Mouse (Mus musculus) adrenal gland, postnatal 4 days (tissue): ENCODE results near the gene Nfu1. TPM values are rescaled to one million over a fixed set of nuclear protein-coding genes. Genes with fewer than 3 reads are reported as not detected.
"Not testable (repeated sequence)": the region's sequence is repeated elsewhere in the genome, so short reads cannot be mapped to it uniquely, and the experiment has no call there.

ENCODE experiments used
- DNase-seq, 2 experiments: peaks; one replicate each; pipeline ENCODE4 v3.0.0; 2021 to 2022; ENCODE audit warnings: low spot score in 2 of 2, mixed read lengths in 2 of 2
- total RNA-seq, 2 experiments: library from RNA; stranded (reverse); gene quantifications; 2 replicates each; pipeline ENCODE4 v1.2.3; 2021

Nfu1 gene
- total RNA-seq, 2 experiments from 2014 or later, result 76.2 to 82.8 TPM

- no peak for DNase-seq
Measured at GRCm38 (mm10) chr6:87018874-87019273, 9.8 kb downstream of the Nfu1 start.

- no peak for DNase-seq
Measured at GRCm38 (mm10) chr6:87021791-87022190, 12.8 kb downstream of the Nfu1 start.

- DNase-seq, result no peak
Measured at GRCm38 (mm10) chr6:87026980-87027379, 17.9 kb downstream of the Nfu1 start.

- DNase-seq, result no peak
Measured at GRCm38 (mm10) chr6:87028881-87029280, 19.8 kb downstream of the Nfu1 start.

GRCm38 (mm10) chr6:87031310-87031709 is 22.3 kb downstream of the Nfu1 start:
- not testable (repeated sequence) for DNase-seq

GRCm38 (mm10) chr6:87032401-87032800 is 23.4 kb downstream of the Nfu1 start:
- DNase-seq, result no peak

GRCm38 (mm10) chr6:87034395-87034794 is 25.4 kb downstream of the Nfu1 start:
- no peak for DNase-seq

GRCm38 (mm10) chr6:87037826-87038620 is 29.0 kb downstream of the Nfu1 start:
- DNase-seq, result no peak

GRCm38 (mm10) chr6:87039161-87039560 is 30.1 kb downstream of the Nfu1 start:
- no peak for DNase-seq

- DNase-seq, result no peak
Measured at GRCm38 (mm10) chr6:87040971-87041370, 31.9 kb downstream of the Nfu1 start.

- no peak for DNase-seq
Measured at GRCm38 (mm10) chr6:87041431-87041830, 32.4 kb downstream of the Nfu1 start.

- DNase-seq, result no peak
Measured at GRCm38 (mm10) chr6:87042004-87042336, 32.9 kb downstream of the Nfu1 start.

GRCm38 (mm10) chr6:87042337-87043130 is 33.5 kb downstream of the Nfu1 start, which contains the start of gene Gfpt1:
Gene Gfpt1 (plus strand): TSS chr6:87042846.
- peak; percentile 81 to 92 for DNase-seq

GRCm38 (mm10) chr6:87043131-87043516 is 34.1 kb downstream of the Nfu1 start:
- DNase-seq, result no peak

- DNase-seq, result no peak
Measured at GRCm38 (mm10) chr6:87044895-87045294, 35.9 kb downstream of the Nfu1 start.

- no peak for DNase-seq
Measured at GRCm38 (mm10) chr6:87045507-87045906, 36.5 kb downstream of the Nfu1 start.

- DNase-seq, result not testable (repeated sequence)
Measured at GRCm38 (mm10) chr6:87048712-87049111, 39.7 kb downstream of the Nfu1 start.

- DNase-seq, result no peak
Measured at GRCm38 (mm10) chr6:87051886-87052425, 42.9 kb downstream of the Nfu1 start.

- DNase-seq, result no peak
Measured at GRCm38 (mm10) chr6:87054193-87054592, 45.2 kb downstream of the Nfu1 start.

- no peak for DNase-seq
Measured at GRCm38 (mm10) chr6:87059754-87060153, 50.7 kb downstream of the Nfu1 start.

- no peak for DNase-seq
Measured at GRCm38 (mm10) chr6:87063586-87063985, 54.5 kb downstream of the Nfu1 start.

- DNase-seq, result no peak
Measured at GRCm38 (mm10) chr6:87068209-87068608, 59.2 kb downstream of the Nfu1 start.
